Mouse (Mus musculus) forelimb bud, embryonic 11.5 days (tissue): ENCODE measurements at regions not wholly inside any gene's neighbourhood (a gene's known extent, or its start where the extent isn't known, plus 50 kb on each side); places are given as distances from the start of the nearest gene placed in this dataset.
A peak's percentile ranks its signal among the peaks of the same experiment; 100 is the strongest.

Experiments
- DNase-seq: peaks from one replicate; pipeline ENCODE4 v3.0.0-alpha.2; 2012; ENCODE audit warnings: low read depth, low spot score

- DNase-seq: peak; percentile 59
These were observed 144.5 kb downstream of the Ttc32 start for GRCm38 (mm10) chr12:9174327-9174726.

GRCm38 (mm10) chr12:9176198-9176597 lies 146.4 kb downstream of the Ttc32 start:
- no peak for DNase-seq

GRCm38 (mm10) chr12:9178626-9179025 lies 148.8 kb downstream of the Ttc32 start:
- DNase-seq: no peak

- DNase-seq: no peak
These were observed 150.9 kb downstream of the Ttc32 start for GRCm38 (mm10) chr12:9180677-9181076.

- DNase-seq: peak; percentile 55
These were observed 161.9 kb downstream of the Ttc32 start for GRCm38 (mm10) chr12:9191721-9192120.

GRCm38 (mm10) chr12:9199321-9199720 lies 169.5 kb downstream of the Ttc32 start:
- DNase-seq: no peak

GRCm38 (mm10) chr12:9212211-9212610 lies 182.4 kb downstream of the Ttc32 start:
- DNase-seq: no peak

GRCm38 (mm10) chr12:9224971-9225370 lies 195.2 kb downstream of the Ttc32 start:
- DNase-seq: no peak

GRCm38 (mm10) chr12:9227901-9228300 lies 198.1 kb downstream of the Ttc32 start:
- DNase-seq: no peak

GRCm38 (mm10) chr12:9228486-9228885 lies 198.7 kb downstream of the Ttc32 start:
- DNase-seq: no peak

- no peak for DNase-seq
These were observed 200.2 kb downstream of the Ttc32 start for GRCm38 (mm10) chr12:9229981-9230380.

GRCm38 (mm10) chr12:9230576-9230975 lies 200.8 kb downstream of the Ttc32 start:
- no peak for DNase-seq

GRCm38 (mm10) chr12:9232431-9232830 lies 202.6 kb downstream of the Ttc32 start:
- no peak for DNase-seq

- DNase-seq: no peak
These were observed 206.1 kb downstream of the Ttc32 start for GRCm38 (mm10) chr12:9235866-9236265.

GRCm38 (mm10) chr12:9237538-9237937 lies 207.7 kb downstream of the Ttc32 start:
- DNase-seq: peak; percentile 62

GRCm38 (mm10) chr12:9237955-9238354 lies 208.2 kb downstream of the Ttc32 start:
- no peak for DNase-seq

- DNase-seq: no peak
These were observed 217.7 kb downstream of the Ttc32 start for GRCm38 (mm10) chr12:9247506-9247905.

- peak; percentile 57 for DNase-seq
These were observed 222.0 kb downstream of the Ttc32 start for GRCm38 (mm10) chr12:9251772-9252171.

GRCm38 (mm10) chr12:9253306-9254074 lies 223.7 kb downstream of the Ttc32 start:
- DNase-seq: no peak

- no peak for DNase-seq
These were observed 224.6 kb downstream of the Ttc32 start for GRCm38 (mm10) chr12:9254301-9254860.

- no peak for DNase-seq
These were observed 226.1 kb downstream of the Ttc32 start for GRCm38 (mm10) chr12:9255661-9256486.

- DNase-seq: no peak
These were observed 226.7 kb downstream of the Ttc32 start for GRCm38 (mm10) chr12:9256487-9256820.

- peak; percentile 75 for DNase-seq
These were observed 228.4 kb downstream of the Ttc32 start for GRCm38 (mm10) chr12:9258221-9258620.
